Mouse (Mus musculus): ENCODE measurements at regions not wholly inside any gene's neighbourhood (a gene's known extent, or its start where the extent isn't known, plus 50 kb on each side); places are given as distances from the start of the nearest gene placed in this dataset.

GRCm38 (mm10) chr1:83748061-83748460 is 340.1 kb upstream of the Sphkap start:
- ATAC-seq (ENCODE audit: low FRiP score, low read depth) (no peak), DNase-seq (ENCODE audit: low spot score) (no peak)
- TF ChIP-seq POLR2A (IDR thresholded peaks at IDR 0.05; ENCODE audit: borderline replicate concordance, extremely low read depth, insufficient read depth, insufficient read length) = no peak
- Histone ChIP-seq H3K27me3 (ENCODE audit: control insufficient read depth, insufficient read depth, low read length) (no peaks in the 10 kb centered on the region), H3K4me1 (ENCODE audit: control insufficient read depth, insufficient read depth, low read length) (0 out of 2 replicates have a peak, but pooled peaks cover 4% of the 10 kb centered on the region), H3K27ac (replicated peaks; ENCODE audit: low read depth, low read length) (no peak overlapping the region), H3K36me3 (ENCODE audit: control insufficient read depth, insufficient read depth, low read length) (no peaks in the 10 kb centered on the region), H3K9me3 (ENCODE audit: control insufficient read depth, low read length) (no peaks in the 10 kb centered on the region), H3K4me3 (replicated peaks; ENCODE audit: low read length) (no peak overlapping the region), H3K9ac (ENCODE audit: low read depth, low read length, severe bottlenecking) (no peak overlapping the region), H3K4me2 (replicated peaks; ENCODE audit: low read depth, low read length, severe bottlenecking) (no peak overlapping the region)
- WGBS = 55% methylated on average over 3 of the region's 3 CpGs

GRCm38 (mm10) chr1:83747412-83747811 is 339.4 kb upstream of the Sphkap start:
- 90% methylated on average over 3 of the region's 3 CpGs for WGBS
- Histone ChIP-seq H3K9ac (ENCODE audit: low read depth, low read length, severe bottlenecking) (no peak overlapping the region), H3K9me3 (ENCODE audit: control insufficient read depth, low read length) (no peaks in the 10 kb centered on the region), H3K4me3 (replicated peaks; ENCODE audit: low read length) (no peak overlapping the region), H3K4me1 (ENCODE audit: control insufficient read depth, insufficient read depth, low read length) (0 out of 2 replicates have a peak, but pooled peaks cover 4% of the 10 kb centered on the region), H3K36me3 (ENCODE audit: control insufficient read depth, insufficient read depth, low read length) (no peaks in the 10 kb centered on the region), H3K27ac (replicated peaks; ENCODE audit: low read depth, low read length) (no peak overlapping the region), H3K27me3 (ENCODE audit: control insufficient read depth, insufficient read depth, low read length) (no peaks in the 10 kb centered on the region), H3K4me2 (replicated peaks; ENCODE audit: low read depth, low read length, severe bottlenecking) (no peak overlapping the region)
- no peak for TF ChIP-seq POLR2A (IDR thresholded peaks at IDR 0.05; ENCODE audit: borderline replicate concordance, extremely low read depth, insufficient read depth, insufficient read length)
- DNase-seq (ENCODE audit: low spot score) (no peak), ATAC-seq (ENCODE audit: low FRiP score, low read depth) (no peak)

GRCm38 (mm10) chr1:83746036-83746435 is 338.0 kb upstream of the Sphkap start:
- 25% methylated on average over 6 of the region's 6 CpGs for WGBS
- H3K4me1 ChIP-seq (ENCODE audit: control insufficient read depth, insufficient read depth, low read length) = 0 out of 2 replicates have a peak, but pooled peaks cover 4% of the 10 kb centered on the region
- H3K27me3 ChIP-seq (ENCODE audit: control insufficient read depth, insufficient read depth, low read length) = no peaks in the 10 kb centered on the region
- no peak overlapping the region for H3K27ac ChIP-seq (replicated peaks; ENCODE audit: low read depth, low read length)
- H3K9ac ChIP-seq (ENCODE audit: low read depth, low read length, severe bottlenecking) = no peak overlapping the region
- no peak for TF ChIP-seq POLR2A (IDR thresholded peaks at IDR 0.05; ENCODE audit: borderline replicate concordance, extremely low read depth, insufficient read depth, insufficient read length)
- no peaks in the 10 kb centered on the region for H3K9me3 ChIP-seq (ENCODE audit: control insufficient read depth, low read length)
- H3K4me3 ChIP-seq (replicated peaks; ENCODE audit: low read length) = no peak overlapping the region
- no peak overlapping the region for H3K4me2 ChIP-seq (replicated peaks; ENCODE audit: low read depth, low read length, severe bottlenecking)
- DNase-seq (ENCODE audit: low spot score) (peak; percentile 74), ATAC-seq (ENCODE audit: low FRiP score, low read depth) (peak; percentile 67; the same call in 1 of the 2 replicates)
- no peaks in the 10 kb centered on the region for H3K36me3 ChIP-seq (ENCODE audit: control insufficient read depth, insufficient read depth, low read length)

GRCm38 (mm10) chr1:83736428-83737117 is 328.6 kb upstream of the Sphkap start:
- H3K4me2 ChIP-seq (replicated peaks; ENCODE audit: low read depth, low read length, severe bottlenecking) = no peak overlapping the region
- no peak for TF ChIP-seq POLR2A (IDR thresholded peaks at IDR 0.05; ENCODE audit: borderline replicate concordance, extremely low read depth, insufficient read depth, insufficient read length)
- ATAC-seq (ENCODE audit: low FRiP score, low read depth) (no peak), DNase-seq (ENCODE audit: low spot score) (peak; percentile 18)
- no peak overlapping the region for H3K27ac ChIP-seq (replicated peaks; ENCODE audit: low read depth, low read length)
- 32% methylated on average over 2 of the region's 2 CpGs for WGBS
- no peaks in the 10 kb centered on the region for H3K4me1 ChIP-seq (ENCODE audit: control insufficient read depth, insufficient read depth, low read length)
- no peak overlapping the region for H3K4me3 ChIP-seq (replicated peaks; ENCODE audit: low read length)
- no peak overlapping the region for H3K9ac ChIP-seq (ENCODE audit: low read depth, low read length, severe bottlenecking)
- H3K27me3 ChIP-seq (ENCODE audit: control insufficient read depth, insufficient read depth, low read length) = no peaks in the 10 kb centered on the region
- no peaks in the 10 kb centered on the region for H3K36me3 ChIP-seq (ENCODE audit: control insufficient read depth, insufficient read depth, low read length)
- no peaks in the 10 kb centered on the region for H3K9me3 ChIP-seq (ENCODE audit: control insufficient read depth, low read length)

GRCm38 (mm10) chr1:83731682-83732081 is 323.7 kb upstream of the Sphkap start:
- no peaks in the 10 kb centered on the region for H3K27me3 ChIP-seq (ENCODE audit: control insufficient read depth, insufficient read depth, low read length)
- WGBS = 86% methylated on average over 1 of the region's 1 CpGs
- ATAC-seq (ENCODE audit: low FRiP score, low read depth) (no peak), DNase-seq (ENCODE audit: low spot score) (no peak)
- H3K4me3 ChIP-seq (replicated peaks; ENCODE audit: low read length) = no peak overlapping the region
- H3K4me1 ChIP-seq (ENCODE audit: control insufficient read depth, insufficient read depth, low read length) = no peaks in the 10 kb centered on the region
- H3K27ac ChIP-seq (replicated peaks; ENCODE audit: low read depth, low read length) = no peak overlapping the region
- no peak for TF ChIP-seq POLR2A (IDR thresholded peaks at IDR 0.05; ENCODE audit: borderline replicate concordance, extremely low read depth, insufficient read depth, insufficient read length)
- no peak overlapping the region for H3K9ac ChIP-seq (ENCODE audit: low read depth, low read length, severe bottlenecking)
- H3K9me3 ChIP-seq (ENCODE audit: control insufficient read depth, low read length) = no peaks in the 10 kb centered on the region
- no peak overlapping the region for H3K4me2 ChIP-seq (replicated peaks; ENCODE audit: low read depth, low read length, severe bottlenecking)
- no peaks in the 10 kb centered on the region for H3K36me3 ChIP-seq (ENCODE audit: control insufficient read depth, insufficient read depth, low read length)
